Mouse (Mus musculus): ENCODE measurements around the gene Rab36. TPM values are rescaled to one million over a fixed set of nuclear protein-coding genes. Genes with fewer than 3 reads are reported as not detected.

Rab36 gene
- polyA plus RNA-seq, 1 experiment from 2014 or later, result 16.3 TPM

GRCm38 (mm10) chr10:75067446-75067845, 30.6 kb downstream of the Rab36 start:
- CTCF ChIA-PET, result no interaction called here
- ATAC-seq (no peak), DNase-seq (ENCODE audit: low read depth, low spot score) (no peak)
- POLR2A ChIA-PET, result no interaction called here
- H3K27me3 ChIP-seq, result no peaks in the 10 kb centered on the region
- no peak for TF ChIP-seq CTCF (IDR thresholded peaks at IDR 0.05)
- in situ Hi-C loops (cut with MboI; ENCODE audit: low pct_unique_long_range_greater_than_20kb), result loop anchor here (25.0 kb wide), 1 partner anchor 370 kb away; no protein-coding TSS in a partner anchor

DNA sequence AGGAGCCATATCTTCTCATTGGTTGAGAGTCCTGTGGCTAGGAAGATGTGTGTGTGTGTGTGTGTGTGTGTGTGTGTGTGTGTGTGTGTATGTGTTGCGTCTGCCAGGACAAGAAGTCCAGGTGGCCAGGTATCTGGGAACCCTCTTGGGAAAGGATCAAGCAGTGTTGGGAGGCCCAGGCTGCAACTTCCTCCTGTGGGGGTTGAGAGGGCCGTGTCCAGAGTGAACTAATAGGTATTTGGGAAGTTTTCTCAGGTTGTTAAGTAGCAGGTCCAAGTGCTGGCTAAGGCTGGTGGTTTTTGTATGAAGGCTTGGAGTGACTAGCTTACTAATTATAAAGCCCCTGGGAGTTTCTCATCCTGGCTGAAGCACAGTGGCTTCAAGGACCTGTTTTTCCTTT, 31.2 kb downstream of the Rab36 start:
- no peak for TF ChIP-seq CTCF (IDR thresholded peaks at IDR 0.05)
- POLR2A ChIA-PET, result no interaction called here
- DNase-seq (ENCODE audit: low read depth, low spot score), result no peak
- no peaks in the 10 kb centered on the region for H3K27me3 ChIP-seq
- in situ Hi-C loops (cut with MboI; ENCODE audit: low pct_unique_long_range_greater_than_20kb), result loop anchor here (25.0 kb wide), 1 partner anchor 369 kb away; no protein-coding TSS in a partner anchor
- ATAC-seq, result no peak
- CTCF ChIA-PET, result interaction anchor here (1.0 kb wide), 1 partner anchor 382 kb away, joined by 3 read pairs; no protein-coding TSS in a partner anchor

- ATAC-seq, result no peak
- POLR2A ChIA-PET, result no interaction called here
- TF ChIP-seq CTCF (IDR thresholded peaks at IDR 0.05), result no peak
Measured at GRCm38 (mm10) chr10:75068624-75069328, 31.9 kb downstream of the Rab36 start.

DNA sequence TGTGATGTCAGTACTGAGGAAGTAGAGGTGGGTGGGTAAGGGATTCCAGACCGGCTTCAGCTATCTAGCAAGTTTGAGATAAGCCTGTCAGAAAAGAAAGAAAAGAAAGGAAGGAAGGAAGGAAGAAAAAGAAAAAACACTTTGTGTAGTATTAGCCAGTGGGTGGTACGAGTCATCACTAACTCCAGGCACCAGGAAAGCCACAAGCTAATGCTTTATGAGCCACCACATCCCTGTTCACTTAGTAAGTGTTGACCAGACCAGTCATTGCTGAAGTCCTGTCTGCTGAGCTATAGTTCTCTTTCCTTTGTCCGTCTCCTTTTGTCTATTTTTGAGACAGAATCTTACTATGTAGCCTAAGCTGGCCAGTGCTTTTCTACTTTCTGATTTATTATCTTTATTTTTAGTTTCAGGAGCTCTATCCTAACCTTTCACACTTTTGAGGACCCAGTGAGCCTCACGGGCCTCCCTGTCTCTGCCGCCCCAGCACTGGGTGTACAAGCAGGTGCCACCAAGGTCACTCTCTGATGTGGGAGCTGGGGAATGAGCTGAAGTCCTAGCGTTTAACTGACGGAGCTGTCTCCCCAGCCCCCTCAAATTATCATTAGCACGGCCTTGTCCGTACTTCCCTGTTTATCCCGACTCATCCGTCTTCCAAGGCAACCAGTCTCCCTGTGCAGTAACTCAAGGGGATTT, 33.6 kb downstream of the Rab36 start:
- in situ Hi-C loops (cut with MboI; ENCODE audit: low pct_unique_long_range_greater_than_20kb), result loop anchor here (25.0 kb wide), 1 partner anchor 367 kb away; no protein-coding TSS in a partner anchor
- ATAC-seq, result peak; percentile 92
- no peak for TF ChIP-seq CTCF (IDR thresholded peaks at IDR 0.05)
- POLR2A ChIA-PET, result interaction anchor here (0.6 kb wide), 1 partner anchor 118 kb away, joined by 4 read pairs; no protein-coding TSS in a partner anchor
- CTCF ChIA-PET, result interaction anchor here (1.0 to 1.5 kb wide), 3 partner anchors 11 to 81 kb away, joined by 3 to 5 read pairs (median 3); no protein-coding TSS in a partner anchor
- peak; percentile 30 for DNase-seq (ENCODE audit: low read depth, low spot score)
- no peaks in the 10 kb centered on the region for H3K27me3 ChIP-seq

More at GRCm38 (mm10) chr10:75068624-75069328, 31.9 kb downstream of the Rab36 start:
- CTCF ChIA-PET, result interaction anchor here (1.0 kb wide), 1 partner anchor 382 kb away, joined by 3 read pairs; no protein-coding TSS in a partner anchor
- in situ Hi-C loops (cut with MboI; ENCODE audit: low pct_unique_long_range_greater_than_20kb), result loop anchor here (25.0 kb wide), 1 partner anchor 369 kb away; no protein-coding TSS in a partner anchor
- H3K27me3 ChIP-seq, result no peaks in the 10 kb centered on the region
- no peak for DNase-seq (ENCODE audit: low read depth, low spot score)

GRCm38 (mm10) chr10:75075665-75076064, 38.8 kb downstream of the Rab36 start:
- no peaks in the 10 kb centered on the region for H3K27me3 ChIP-seq
- in situ Hi-C loops (cut with MboI; ENCODE audit: low pct_unique_long_range_greater_than_20kb), result loop anchor here (5.0 kb wide), 1 partner anchor 42 kb away; no protein-coding TSS in a partner anchor
- ChIA-PET POLR2A (no interaction called here), CTCF (no interaction called here)
- no peak for DNase-seq (ENCODE audit: low read depth, low spot score)
- TF ChIP-seq CTCF (IDR thresholded peaks at IDR 0.05), result no peak
- ATAC-seq, result no peak

- CTCF ChIA-PET, result interaction anchor here (0.9 to 2.3 kb wide), 4 partner anchors 25 to 67 kb away, joined by 3 to 5 read pairs (median 4); no protein-coding TSS in a partner anchor
- H3K27me3 ChIP-seq, result no peaks in the 10 kb centered on the region
- POLR2A ChIA-PET, result no interaction called here
- TF ChIP-seq CTCF (IDR thresholded peaks at IDR 0.05), result no peak
- in situ Hi-C loops (cut with MboI; ENCODE audit: low pct_unique_long_range_greater_than_20kb), result loop anchor here (5.0 kb wide), 1 partner anchor 39 kb away; no protein-coding TSS in a partner anchor
- ATAC-seq, result peak; percentile 31
- no peak for DNase-seq (ENCODE audit: low read depth, low spot score)
Measured at GRCm38 (mm10) chr10:75078174-75079128, 41.6 kb downstream of the Rab36 start.

- POLR2A ChIA-PET, result no interaction called here
- no peak for ATAC-seq
- in situ Hi-C loops (cut with MboI; ENCODE audit: low pct_unique_long_range_greater_than_20kb), result no loop called here
- no peak for TF ChIP-seq CTCF (IDR thresholded peaks at IDR 0.05)
- H3K27me3 ChIP-seq, result no peaks in the 10 kb centered on the region
- no peak for DNase-seq (ENCODE audit: low read depth, low spot score)
- CTCF ChIA-PET, result interaction anchor here (0.7 to 1.2 kb wide), 4 partner anchors 11 to 66 kb away, joined by 3 to 5 read pairs (median 3); no protein-coding TSS in a partner anchor
Measured at GRCm38 (mm10) chr10:75085330-75085729, 48.5 kb downstream of the Rab36 start.

DNA sequence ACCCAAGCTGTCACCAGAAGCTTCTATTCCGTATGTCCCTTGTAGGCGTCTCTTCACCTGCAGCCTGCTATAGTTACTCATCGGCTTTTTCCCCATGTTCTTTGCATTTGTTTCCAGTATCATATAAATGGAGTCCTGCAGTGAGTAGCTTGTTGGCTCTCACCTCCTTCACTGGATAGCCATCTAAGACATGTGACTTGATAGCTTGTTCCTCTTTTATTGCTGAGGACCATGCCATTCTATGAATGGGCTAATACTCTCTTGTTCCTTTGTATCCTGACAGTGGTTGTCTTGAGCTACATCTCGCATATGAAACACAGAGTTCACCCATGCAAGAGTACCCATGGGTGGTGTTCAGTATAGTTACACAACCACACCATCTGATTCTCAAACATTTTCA, 51.6 kb downstream of the Rab36 start:
- H3K27me3 ChIP-seq, result no peaks in the 10 kb centered on the region
- DNase-seq (ENCODE audit: low read depth, low spot score), result no peak
- TF ChIP-seq CTCF (IDR thresholded peaks at IDR 0.05), result no peak
- ChIA-PET CTCF (interaction anchor here (1.3 to 1.5 kb wide), 3 partner anchors 13 to 29 kb away, joined by 3 to 5 read pairs (median 4); no protein-coding TSS in a partner anchor), POLR2A (interaction anchor here (1.0 kb wide), 1 partner anchor 29 kb away, joined by 3 read pairs; no protein-coding TSS in a partner anchor)
- no peak for ATAC-seq
- in situ Hi-C loops (cut with MboI; ENCODE audit: low pct_unique_long_range_greater_than_20kb), result no loop called here

DNA sequence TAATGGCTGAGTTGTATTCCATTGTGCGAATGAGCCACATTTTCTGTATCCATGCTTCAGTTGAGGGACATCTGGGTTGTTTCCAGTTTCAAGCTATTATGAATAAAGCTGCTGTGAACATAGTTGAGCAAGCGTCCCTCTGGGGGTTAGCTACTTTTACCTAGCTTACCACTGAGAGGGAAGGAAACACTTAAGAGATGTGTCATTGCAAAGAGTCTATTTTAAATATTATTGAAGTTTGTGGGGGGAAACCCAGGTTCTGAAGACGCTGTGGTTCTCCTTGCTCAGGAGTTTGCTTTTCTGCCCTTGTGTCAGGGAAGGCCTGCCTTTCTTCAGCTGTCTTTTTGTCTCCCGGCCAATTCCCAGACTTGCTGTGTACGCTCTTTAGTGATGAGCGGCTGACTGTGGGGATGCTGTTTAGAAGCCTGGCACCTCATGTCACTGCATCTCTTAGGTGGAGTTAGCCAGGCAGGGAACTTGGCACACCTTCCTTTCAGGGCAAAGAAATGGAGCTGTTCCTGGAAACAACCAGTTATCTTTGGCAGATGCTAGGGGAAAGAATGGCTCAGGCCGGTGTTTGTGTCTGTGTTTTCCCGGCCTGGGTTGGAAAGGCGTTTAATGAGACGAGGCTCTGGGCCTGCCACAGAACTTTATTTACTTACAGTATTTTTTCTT, 54.8 kb downstream of the Rab36 start:
- peak; percentile 26 for ATAC-seq
- POLR2A ChIA-PET, result interaction anchor here (0.8 kb wide), 1 partner anchor 19 kb away, joined by 3 read pairs; no protein-coding TSS in a partner anchor
- no peaks in the 10 kb centered on the region for H3K27me3 ChIP-seq
- no peak for TF ChIP-seq CTCF (IDR thresholded peaks at IDR 0.05)
- CTCF ChIA-PET, result interaction anchor here (1.3 to 1.5 kb wide), 2 partner anchors 12 to 60 kb away, joined by 5 read pairs; no protein-coding TSS in a partner anchor
- in situ Hi-C loops (cut with MboI; ENCODE audit: low pct_unique_long_range_greater_than_20kb), result no loop called here
- peak; percentile 19 for DNase-seq (ENCODE audit: low read depth, low spot score)
